Mouse (Mus musculus): ENCODE results near the gene Upk3bl.

Upk3bl gene

GRCm38 (mm10) chr5:136054301-136055077 lies at the start of gene Upk3bl:
Gene Upk3bl (plus strand): TSS chr5:136054492.
- DNase-seq (ENCODE audit: low read depth, low spot score): no peak

- no peak for DNase-seq (ENCODE audit: low read depth, low spot score)
Observed at GRCm38 (mm10) chr5:136004537-136004936, 49.8 kb upstream of the Upk3bl start.

- no peak for DNase-seq (ENCODE audit: low read depth, low spot score)
Observed at GRCm38 (mm10) chr5:136007745-136008144, 46.5 kb upstream of the Upk3bl start.

- no peak for DNase-seq (ENCODE audit: low read depth, low spot score)
Observed at GRCm38 (mm10) chr5:136014877-136015276, 39.4 kb upstream of the Upk3bl start.

- DNase-seq (ENCODE audit: low read depth, low spot score): no peak
Observed at GRCm38 (mm10) chr5:136015586-136015985, 38.7 kb upstream of the Upk3bl start.

GRCm38 (mm10) chr5:136016014-136016876 lies 38.0 kb upstream of the Upk3bl start:
- no peak for DNase-seq (ENCODE audit: low read depth, low spot score)

- no peak for DNase-seq (ENCODE audit: low read depth, low spot score)
Observed at GRCm38 (mm10) chr5:136017262-136017661, 37.0 kb upstream of the Upk3bl start.

- DNase-seq (ENCODE audit: low read depth, low spot score): no peak
Observed at GRCm38 (mm10) chr5:136018726-136019125, 35.6 kb upstream of the Upk3bl start.

GRCm38 (mm10) chr5:136019907-136020306 lies 34.4 kb upstream of the Upk3bl start:
- DNase-seq (ENCODE audit: low read depth, low spot score): no peak

GRCm38 (mm10) chr5:136025712-136026111 lies 28.6 kb upstream of the Upk3bl start:
- no peak for DNase-seq (ENCODE audit: low read depth, low spot score)

GRCm38 (mm10) chr5:136026859-136027258 lies 27.4 kb upstream of the Upk3bl start:
- DNase-seq (ENCODE audit: low read depth, low spot score): no peak

- no peak for DNase-seq (ENCODE audit: low read depth, low spot score)
Observed at GRCm38 (mm10) chr5:136027612-136028311, 26.5 kb upstream of the Upk3bl start.

- DNase-seq (ENCODE audit: low read depth, low spot score): peak; percentile 22
Observed at GRCm38 (mm10) chr5:136034868-136035267, 19.4 kb upstream of the Upk3bl start.

GRCm38 (mm10) chr5:136035285-136035684 lies 19.0 kb upstream of the Upk3bl start:
- peak; percentile 48 for DNase-seq (ENCODE audit: low read depth, low spot score)

- DNase-seq (ENCODE audit: low read depth, low spot score): no peak
Observed at GRCm38 (mm10) chr5:136036667-136037066, 17.6 kb upstream of the Upk3bl start.

- no peak for DNase-seq (ENCODE audit: low read depth, low spot score)
Observed at GRCm38 (mm10) chr5:136038258-136039214, 15.8 kb upstream of the Upk3bl start, which contains the start of gene Upk3b. Gene Upk3b (plus strand): TSS chr5:136038496.

- DNase-seq (ENCODE audit: low read depth, low spot score): peak; percentile 55
Observed at GRCm38 (mm10) chr5:136040210-136040609, 14.1 kb upstream of the Upk3bl start.

- DNase-seq (ENCODE audit: low read depth, low spot score): peak; percentile 40
Observed at GRCm38 (mm10) chr5:136041260-136041659, 13.0 kb upstream of the Upk3bl start.

GRCm38 (mm10) chr5:136041666-136042065 lies 12.6 kb upstream of the Upk3bl start:
- DNase-seq (ENCODE audit: low read depth, low spot score): no peak

- DNase-seq (ENCODE audit: low read depth, low spot score): no peak
Observed at GRCm38 (mm10) chr5:136044865-136045264, 9.4 kb upstream of the Upk3bl start.

GRCm38 (mm10) chr5:136045408-136045807 lies 8.9 kb upstream of the Upk3bl start:
- DNase-seq (ENCODE audit: low read depth, low spot score): peak; percentile 64
